Mouse (Mus musculus) midbrain, embryonic 13.5 days (tissue): ENCODE data around the gene D230025D16Rik. TPM values are rescaled to one million over a fixed set of nuclear protein-coding genes. Genes with fewer than 3 reads are reported as not detected.
A peak's percentile ranks its signal among the peaks of the same experiment; 100 is the strongest.

Experiments
- ATAC-seq: fragments of 200-750 bp; cut with Nextera tagmentation; 2 replicates; pipeline ENCODE4 v1.8.0; 2017; ENCODE audit warnings: mild to moderate bottlenecking, moderate TSS enrichment, moderate library complexity
- H3K27ac ChIP-seq: fragments of 300-500 bp; sonication (generic); 2 replicates; pipeline ENCODE4 v1.5.1; 2015; ENCODE audit warnings: inconsistent platforms, mild to moderate bottlenecking, moderate library complexity
- H3K27me3 ChIP-seq: fragments of 300-500 bp; sonication (generic); 2 replicates; pipeline ENCODE4 v1.6.1; 2015; ENCODE audit warnings: mild to moderate bottlenecking, inconsistent platforms
- H3K36me3 ChIP-seq: fragments of 300-500 bp; sonication (generic); 2 replicates; pipeline ENCODE4 v1.6.1; 2015; ENCODE audit warnings: mild to moderate bottlenecking, inconsistent platforms
- H3K4me1 ChIP-seq: fragments of 300-500 bp; sonication (generic); replicated peaks from 2 replicates; pipeline ENCODE4 v1.6.1; 2015; ENCODE audit warnings: inconsistent platforms
- H3K4me2 ChIP-seq: fragments of 300-500 bp; sonication (generic); replicated peaks from 2 replicates; pipeline ENCODE4 v1.6.1; 2015; ENCODE audit warnings: moderate library complexity, mild to moderate bottlenecking, inconsistent platforms
- H3K4me3 ChIP-seq: fragments of 300-500 bp; sonication (generic); replicated peaks from 2 replicates; pipeline ENCODE4 v1.5.1; 2015; ENCODE audit warnings: mild to moderate bottlenecking, inconsistent platforms
- H3K9ac ChIP-seq: fragments of 300-500 bp; sonication (generic); replicated peaks from 2 replicates; pipeline ENCODE4 v1.6.1; 2015; ENCODE audit warnings: mild to moderate bottlenecking, inconsistent platforms
- H3K9me3 ChIP-seq: fragments of 300-500 bp; sonication (generic); 2 replicates; pipeline ENCODE4 v1.6.1; 2016; ENCODE audit warnings: mild to moderate bottlenecking, inconsistent platforms
- WGBS: fragments of 180-500 bp; shearing (Covaris S2); methylation state at CpG from one replicate; pipeline ENCODE4 v1.1.7; 2015; 5-methylcytosine and 5-hydroxymethylcytosine counted together
- polyA plus RNA-seq: library from polyadenylated mRNA; unstranded; fragments of >200 nt; fragmentation: Nextera tagmentation; extraction: Ambion mirVana; gene quantifications from 2 replicates; pipeline ENCODE4 v1.2.1, GENCODE M21; 2015

D230025D16Rik gene
- polyA plus RNA-seq, 1 experiment from 2014 or later, result 30.5 TPM

- Histone ChIP-seq H3K4me2 (no peak overlapping the region), H3K36me3 (peaks cover 45% of the 10 kb centered on the region), H3K4me1 (peaks cover 20% of the 10 kb centered on the region), H3K9ac (no peak overlapping the region), H3K27me3 (peaks cover 34% of the 10 kb centered on the region), H3K9me3 (no peaks in the 10 kb centered on the region), H3K27ac (no peak overlapping the region), H3K4me3 (no peak overlapping the region)
- WGBS, result 91% methylated on average over 10 of the region's 10 CpGs
- ATAC-seq, result no peak
Measured at GRCm38 (mm10) chr8:105252680-105253537, 28.0 kb downstream of the D230025D16Rik start.

- peaks cover 42% of the 10 kb centered on the region for H3K27me3 ChIP-seq
- H3K4me1 ChIP-seq, result peaks cover 23% of the 10 kb centered on the region
- no peaks in the 10 kb centered on the region for H3K9me3 ChIP-seq
- H3K36me3 ChIP-seq, result peaks cover 36% of the 10 kb centered on the region
- H3K27ac ChIP-seq, result no peak overlapping the region
- H3K4me3 ChIP-seq, result peak overlapping the region; percentile 56
- ATAC-seq, result peak; percentile 60
- no peak overlapping the region; the same call in none of the 2 replicates for H3K9ac ChIP-seq
- 27% methylated on average over 20 of the region's 20 CpGs for WGBS
- peak overlapping the region; percentile 95 for H3K4me2 ChIP-seq
Measured at GRCm38 (mm10) chr8:105253766-105254151, 28.8 kb downstream of the D230025D16Rik start.

- ATAC-seq, result peak; percentile 78
- WGBS, result under 1% methylated on average over 74 of the region's 74 CpGs
- Histone ChIP-seq H3K27me3 (peaks cover 48% of the 10 kb centered on the region), H3K27ac (no peak overlapping the region), H3K4me2 (peak overlapping the region; percentile 95), H3K9ac (peak overlapping the region; percentile 74), H3K4me3 (peak overlapping the region; percentile 56), H3K9me3 (no peaks in the 10 kb centered on the region), H3K36me3 (peaks cover 30% of the 10 kb centered on the region), H3K4me1 (peaks cover 29% of the 10 kb centered on the region)
Measured at GRCm38 (mm10) chr8:105254152-105254965, 29.4 kb downstream of the D230025D16Rik start.

- under 1% methylated on average over 14 of the region's 14 CpGs for WGBS
- peak within 1 kb of the TSS; percentile 74 for H3K9ac ChIP-seq
- peak within 1 kb of the TSS; percentile 56 for H3K4me3 ChIP-seq
- no peak; the same call in 1 of the 2 replicates for ATAC-seq
- peaks cover 32% of the 10 kb centered on the region for H3K4me1 ChIP-seq
- H3K9me3 ChIP-seq, result no peaks in the 10 kb centered on the region
- H3K27ac ChIP-seq, result no peak within 1 kb of the TSS
- peak within 1 kb of the TSS; percentile 95 for H3K4me2 ChIP-seq
- peaks cover 54% of the 10 kb centered on the region for H3K27me3 ChIP-seq
- peaks cover 24% of the 10 kb centered on the region for H3K36me3 ChIP-seq
Measured at GRCm38 (mm10) chr8:105254966-105255350, 30.0 kb downstream of the D230025D16Rik start, which contains the start of gene B3gnt9. TSS of gene B3gnt9 (minus strand) at chr8:105255153.

- H3K9me3 ChIP-seq, result no peaks in the 10 kb centered on the region
- H3K4me1 ChIP-seq, result peaks cover 32% of the 10 kb centered on the region
- no peak for ATAC-seq
- no peak overlapping the region for H3K27ac ChIP-seq
- no peak overlapping the region for H3K4me2 ChIP-seq
- no peak overlapping the region for H3K9ac ChIP-seq
- peaks cover 78% of the 10 kb centered on the region for H3K27me3 ChIP-seq
- H3K36me3 ChIP-seq, result no peaks in the 10 kb centered on the region
- H3K4me3 ChIP-seq, result no peak overlapping the region
- 64% methylated on average over 7 of the region's 7 CpGs for WGBS
Measured at GRCm38 (mm10) chr8:105257318-105258114, 32.6 kb downstream of the D230025D16Rik start.

- WGBS, result 2% methylated on average over 55 of the region's 55 CpGs
- no peaks in the 10 kb centered on the region for H3K36me3 ChIP-seq
- peak overlapping the region; percentile 39 for H3K4me3 ChIP-seq
- peak; percentile 59 for ATAC-seq
- peaks cover 28% of the 10 kb centered on the region for H3K4me1 ChIP-seq
- no peaks in the 10 kb centered on the region for H3K9me3 ChIP-seq
- peak overlapping the region; percentile 66 for H3K4me2 ChIP-seq
- H3K9ac ChIP-seq, result peak overlapping the region; percentile 49
- no peak overlapping the region for H3K27ac ChIP-seq
- peaks cover 91% of the 10 kb centered on the region for H3K27me3 ChIP-seq
Measured at GRCm38 (mm10) chr8:105258911-105259720, 34.2 kb downstream of the D230025D16Rik start.

GRCm38 (mm10) chr8:105259721-105260320 is 34.9 kb downstream of the D230025D16Rik start:
- 3% methylated on average over 30 of the region's 30 CpGs for WGBS
- Histone ChIP-seq H3K9me3 (no peaks in the 10 kb centered on the region), H3K36me3 (no peaks in the 10 kb centered on the region), H3K4me2 (peak overlapping the region; percentile 66), H3K4me3 (peak overlapping the region; percentile 39), H3K27ac (no peak overlapping the region), H3K4me1 (peaks cover 28% of the 10 kb centered on the region), H3K9ac (peak overlapping the region; percentile 49), H3K27me3 (peaks cover 95% of the 10 kb centered on the region)
- ATAC-seq, result peak; percentile 68

- WGBS, result 69% methylated on average over 7 of the region's 7 CpGs
- no peak overlapping the region for H3K27ac ChIP-seq
- peaks cover 26% of the 10 kb centered on the region for H3K4me1 ChIP-seq
- H3K4me2 ChIP-seq, result no peak overlapping the region
- H3K9ac ChIP-seq, result no peak overlapping the region
- no peak for ATAC-seq
- H3K36me3 ChIP-seq, result no peaks in the 10 kb centered on the region
- H3K27me3 ChIP-seq, result peaks cover 95% of the 10 kb centered on the region
- no peak overlapping the region for H3K4me3 ChIP-seq
- H3K9me3 ChIP-seq, result no peaks in the 10 kb centered on the region
Measured at GRCm38 (mm10) chr8:105260371-105261099, 35.6 kb downstream of the D230025D16Rik start.

- Histone ChIP-seq H3K4me2 (no peak overlapping the region), H3K27me3 (peaks cover 95% of the 10 kb centered on the region), H3K36me3 (no peaks in the 10 kb centered on the region), H3K9me3 (no peaks in the 10 kb centered on the region; the same call in 1 of the 2 replicates), H3K4me1 (peaks cover 26% of the 10 kb centered on the region), H3K27ac (no peak overlapping the region), H3K4me3 (no peak overlapping the region), H3K9ac (no peak overlapping the region)
- no peak for ATAC-seq
- 86% methylated on average over 12 of the region's 12 CpGs for WGBS
Measured at GRCm38 (mm10) chr8:105261326-105261980, 36.5 kb downstream of the D230025D16Rik start.
